Mouse (Mus musculus) spleen, postnatal 36 days (tissue): ENCODE data around the gene Prkag2.

Experiments
- DNase-seq, 2 experiments: peaks; one replicate each; pipeline ENCODE4 v3.0.0; 2022; ENCODE audit warnings: low spot score in 2 of 2, mixed read lengths in 1 of 2

The Prkag2 gene

DNA sequence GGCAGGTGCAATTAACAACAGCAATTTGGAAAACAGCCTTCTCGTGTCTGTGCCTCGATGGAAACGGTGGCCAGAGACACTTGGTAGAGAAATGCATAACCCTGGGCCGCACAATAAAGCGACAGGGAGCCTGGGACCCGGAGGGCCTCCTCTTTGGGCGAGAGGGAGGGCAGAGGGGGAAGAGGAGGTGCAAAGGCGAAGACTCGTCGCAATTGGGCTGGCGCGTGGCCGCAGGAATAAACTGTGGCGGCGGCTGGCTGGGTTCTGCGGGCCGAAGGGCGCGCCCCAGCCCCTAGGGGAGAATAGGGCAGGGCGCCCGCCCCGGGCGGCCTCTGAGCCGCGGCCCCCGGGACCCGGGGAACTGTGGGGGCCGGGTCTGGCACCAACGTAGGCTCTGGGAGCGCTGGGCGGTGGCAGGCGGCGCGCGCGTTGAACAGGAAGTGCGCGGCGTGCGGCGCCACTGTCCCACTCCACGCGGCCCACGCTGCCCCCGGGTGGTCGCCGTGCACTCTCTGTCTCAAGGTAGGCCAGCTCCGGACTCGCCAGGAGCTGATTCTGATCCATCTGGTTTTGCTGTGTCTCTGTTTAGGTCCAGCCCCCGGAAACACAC lies at the start of gene Prkag2:
TSS of gene Prkag2 (minus strand) at position 127 of the 610 bp plus-strand sequence.
- DNase-seq: peak; percentile 66 to 74

DNA sequence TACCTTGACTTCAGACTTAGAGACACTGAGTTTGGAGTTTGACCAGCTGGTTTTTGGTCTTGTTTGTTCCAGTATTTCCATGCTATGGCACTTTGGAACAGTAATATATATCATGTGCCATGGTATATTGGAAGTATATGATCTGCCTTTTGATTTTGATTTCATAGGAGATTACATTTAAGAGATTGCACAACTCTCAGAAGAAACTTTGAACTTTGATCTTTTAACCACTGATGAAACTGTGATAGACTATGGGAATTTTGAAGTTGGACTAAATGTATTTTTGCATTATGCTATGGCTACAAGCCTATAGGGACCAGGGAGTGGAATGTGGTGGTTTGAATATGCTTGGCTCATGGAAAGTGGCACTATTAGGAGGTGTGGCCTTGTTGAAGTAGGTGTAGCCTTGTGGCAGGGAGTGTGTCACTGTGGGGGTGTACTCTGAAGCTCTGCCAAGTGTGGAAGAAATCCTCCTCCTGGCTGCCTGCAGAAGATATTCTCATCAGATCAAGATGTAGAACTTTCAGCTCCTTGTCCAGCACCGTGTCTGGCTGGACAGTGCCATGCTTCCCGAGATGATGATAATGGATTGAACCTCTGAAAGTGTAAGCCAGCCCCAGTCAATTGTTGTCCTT lies 49.0 kb upstream of the Prkag2 start:
- DNase-seq: no peak

DNA sequence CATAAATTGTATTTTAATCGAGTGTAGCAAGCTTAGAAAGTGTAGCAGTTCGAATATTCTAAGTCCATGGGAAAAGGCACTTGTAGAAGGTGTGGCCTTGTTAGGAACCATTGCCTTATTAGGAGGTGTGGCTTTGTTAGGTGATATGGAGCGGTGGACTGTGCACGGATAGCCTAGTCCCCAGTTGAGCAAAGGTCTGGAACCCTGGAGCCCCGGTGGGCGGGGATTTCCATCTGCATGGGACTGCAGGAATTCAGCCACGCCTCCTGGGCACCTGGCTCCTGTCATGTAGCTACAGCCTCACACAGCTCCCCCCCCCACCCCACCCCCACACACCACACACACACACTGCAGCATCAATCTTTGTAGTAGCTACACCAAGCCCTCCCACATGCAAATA lies 46.3 kb upstream of the Prkag2 start:
- no peak for DNase-seq

DNA sequence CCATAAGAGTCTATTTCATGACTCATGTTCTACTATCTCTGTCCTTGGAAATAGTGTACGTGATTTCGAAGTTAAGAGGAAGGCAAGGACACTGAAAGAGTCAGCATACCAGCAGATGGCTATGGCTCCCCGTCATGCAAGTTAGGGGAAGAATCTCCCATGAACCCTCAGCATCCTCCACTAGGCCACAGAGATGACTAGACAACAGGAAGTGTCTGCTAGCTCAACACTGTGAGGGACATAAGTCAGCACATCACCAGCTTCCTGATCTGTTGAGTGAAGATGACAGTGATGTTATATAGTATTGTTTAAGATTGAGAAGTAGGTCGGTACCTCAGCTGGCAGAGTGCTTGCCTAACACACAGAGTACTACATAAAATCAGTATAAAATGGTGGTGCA lies 27.4 kb upstream of the Prkag2 start:
- no peak for DNase-seq

DNA sequence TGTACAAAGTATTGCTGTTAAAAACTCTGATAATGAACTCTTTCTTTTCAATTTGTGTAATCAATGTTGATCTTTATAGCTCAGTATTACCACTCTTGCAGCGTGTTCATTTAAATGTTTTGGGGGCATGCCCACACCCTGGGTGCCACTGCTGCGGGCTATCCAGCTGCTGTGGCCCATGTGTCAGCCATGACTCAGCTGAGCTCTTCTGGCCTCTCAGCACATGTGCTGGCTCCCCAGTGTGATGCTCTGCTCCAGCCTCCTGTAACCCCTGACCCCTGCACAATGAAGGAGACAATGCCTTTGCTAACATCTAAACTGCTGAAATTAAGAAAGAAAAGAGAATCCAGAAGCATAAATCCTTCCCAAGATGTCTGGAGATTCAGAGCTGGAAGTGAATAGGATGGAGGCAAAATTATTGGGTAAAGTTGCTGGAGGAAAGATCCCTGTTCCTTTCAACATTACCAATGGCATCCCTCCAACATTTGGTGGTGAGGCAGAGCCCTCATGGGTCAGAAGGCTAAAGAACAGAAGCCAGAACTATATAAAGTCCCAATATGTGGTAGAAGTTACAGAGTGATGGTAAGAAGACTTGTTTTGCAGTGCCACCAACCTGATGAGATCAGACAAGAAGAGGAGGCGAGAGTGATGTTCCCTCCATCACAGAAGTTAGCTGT lies 25.6 kb upstream of the Prkag2 start:
- DNase-seq: no peak

DNA sequence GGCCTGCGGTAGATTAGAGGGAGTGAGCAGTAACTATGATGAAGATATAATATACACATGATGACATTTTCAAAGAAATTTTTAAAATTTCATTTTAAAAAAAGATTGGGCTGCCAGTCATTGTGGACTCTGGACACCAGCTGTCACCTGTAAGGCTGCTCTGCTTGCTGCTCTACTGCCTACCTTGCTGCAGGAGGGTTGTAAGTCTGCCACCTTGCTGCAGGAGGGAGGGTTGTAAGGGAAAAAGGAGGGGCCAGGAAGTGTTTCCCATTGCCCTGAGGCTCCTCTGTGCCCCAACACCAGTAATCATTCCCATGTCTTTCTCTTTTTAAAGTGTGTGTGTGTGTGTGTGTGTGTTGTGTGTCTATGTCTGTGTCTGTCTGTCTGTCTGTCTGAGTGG lies 22.1 kb upstream of the Prkag2 start:
- DNase-seq: no peak

DNA sequence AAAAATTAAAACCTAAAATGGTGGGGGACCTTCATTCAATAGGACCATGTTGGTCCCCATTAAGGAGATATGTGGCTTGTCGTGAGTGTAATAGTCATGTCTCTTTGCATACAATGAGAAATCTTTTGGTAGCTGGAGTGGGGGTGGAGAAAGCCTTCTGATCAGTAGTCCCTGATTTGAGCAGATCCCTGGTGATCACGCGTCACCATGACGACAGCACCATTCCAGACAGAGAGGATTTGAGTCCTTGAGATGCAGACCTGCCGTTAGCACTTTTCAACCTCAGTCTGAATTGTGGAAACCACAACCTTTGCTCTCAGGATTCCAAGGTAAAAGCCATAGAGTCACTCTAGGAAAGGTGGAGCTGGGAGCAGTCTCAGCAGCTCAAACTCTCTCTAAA lies 18.7 kb upstream of the Prkag2 start:
- DNase-seq: no peak

DNA sequence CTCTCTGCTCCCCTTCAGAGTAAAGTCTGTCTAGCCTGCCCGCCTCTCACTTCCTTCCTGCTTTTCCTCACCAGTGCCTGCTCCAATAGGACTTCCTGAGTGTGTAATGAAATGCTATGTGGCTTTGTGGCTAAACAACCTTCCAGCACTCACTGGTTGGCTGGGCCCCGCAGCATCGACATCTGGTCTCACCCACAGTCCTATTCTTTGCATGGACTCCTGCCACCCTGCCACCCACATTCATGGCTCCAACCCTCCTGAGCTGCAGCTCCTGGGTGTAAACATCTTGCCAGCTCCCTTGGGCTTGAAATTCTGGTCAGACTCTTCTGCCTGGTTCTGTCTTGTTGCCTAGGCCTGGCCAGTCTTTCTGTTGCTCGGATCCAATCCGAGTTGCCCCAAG lies 15.6 kb upstream of the Prkag2 start:
- DNase-seq: no peak

DNA sequence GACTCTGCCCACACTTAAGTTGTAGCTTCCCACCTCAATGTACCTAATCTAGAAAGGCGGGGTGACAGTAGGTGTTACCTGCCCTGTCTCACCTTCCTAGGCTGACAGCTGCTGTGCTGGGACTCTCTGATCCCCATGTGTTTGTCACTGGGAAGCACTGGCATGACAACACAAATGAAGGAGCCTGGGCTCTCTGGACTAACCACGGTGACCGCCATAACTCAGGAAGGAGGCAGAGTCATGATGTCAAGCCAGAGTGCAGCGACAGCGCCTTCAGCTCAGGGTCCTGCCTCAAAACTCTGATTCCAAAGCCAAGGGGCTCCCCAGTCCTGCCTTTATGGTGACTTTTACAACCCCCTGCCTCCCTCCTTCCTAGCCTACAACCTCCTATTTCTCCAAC lies 14.8 kb upstream of the Prkag2 start:
- no peak for DNase-seq

DNA sequence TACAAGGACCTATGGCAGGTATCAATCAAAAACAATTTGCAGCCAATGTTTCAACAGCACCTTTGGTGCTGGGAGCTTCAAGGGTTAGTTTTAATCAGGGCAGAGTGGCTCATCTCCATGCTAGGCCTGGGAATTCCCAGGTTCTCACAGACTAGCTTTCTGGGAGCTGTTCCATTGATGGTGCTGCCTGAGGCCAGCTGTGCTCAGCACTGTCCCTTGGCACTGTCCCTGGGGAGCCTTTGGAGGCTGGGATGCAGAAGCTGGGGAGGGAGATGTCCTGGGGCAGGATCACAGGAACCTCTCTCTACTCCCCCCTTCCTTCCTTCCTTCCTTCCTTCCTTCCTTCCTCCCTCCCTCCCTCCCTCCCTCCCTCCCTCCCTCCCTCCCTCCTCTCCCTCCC lies 13.7 kb upstream of the Prkag2 start:
- DNase-seq: no peak

DNA sequence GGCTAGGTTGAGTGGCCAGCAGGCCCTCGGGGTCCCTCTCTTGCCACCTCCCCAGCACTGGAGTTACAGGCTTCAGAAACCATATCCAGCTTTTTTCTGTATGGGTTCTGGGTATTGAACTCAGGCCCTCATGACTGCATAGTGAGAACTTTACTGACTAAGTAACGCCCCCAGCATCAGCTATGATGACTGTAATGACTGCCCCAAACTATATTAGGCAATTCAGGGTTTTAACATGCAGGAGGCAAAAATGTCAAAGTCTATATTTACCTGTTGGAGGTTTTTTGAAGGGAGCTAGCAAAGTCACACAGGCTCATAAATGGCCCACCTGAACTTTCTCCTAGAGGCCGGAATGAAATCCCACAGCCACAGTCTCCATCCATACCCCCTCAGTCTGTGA lies 9.9 kb upstream of the Prkag2 start:
- DNase-seq: no peak

DNA sequence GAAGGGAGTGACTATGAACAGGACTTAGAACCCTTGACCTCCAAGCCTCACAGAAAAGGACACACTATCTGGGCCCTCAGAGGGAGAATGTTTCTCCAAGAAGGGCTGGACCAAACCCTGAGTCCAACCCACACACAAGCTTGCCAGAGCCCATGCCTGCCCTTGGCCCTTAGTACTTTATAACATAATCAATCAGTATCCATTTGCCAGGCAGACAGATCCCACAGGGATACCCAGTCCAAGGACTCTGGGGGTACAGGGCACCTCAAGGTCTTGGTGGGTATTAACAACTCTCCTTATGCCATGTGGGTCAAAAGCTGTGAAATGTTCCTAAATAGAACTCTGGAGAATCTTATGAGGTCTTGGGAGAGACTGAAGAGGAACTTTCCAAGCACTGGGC lies 5.3 kb upstream of the Prkag2 start:
- DNase-seq: no peak

DNA sequence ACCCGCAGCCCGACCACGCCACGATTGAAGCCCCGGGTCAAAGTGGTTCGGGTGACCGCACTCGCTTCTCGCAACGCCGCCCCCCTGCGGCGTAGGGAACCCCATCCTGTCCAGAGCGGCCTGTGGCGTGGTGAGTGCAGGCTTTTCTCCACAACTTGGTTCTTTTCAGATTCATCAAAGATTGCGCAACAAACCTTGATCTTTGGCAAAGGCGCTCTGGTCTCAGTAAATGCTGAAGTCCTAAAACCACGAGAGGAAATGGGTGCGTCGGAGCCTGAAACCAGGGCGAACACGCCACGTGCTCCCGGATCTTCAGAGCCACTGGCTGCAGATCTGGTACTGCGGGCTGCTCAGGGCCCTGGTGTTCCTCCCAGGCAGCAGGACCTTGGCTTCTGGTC lies 683 bp upstream of the Prkag2 start:
- DNase-seq: peak; percentile 63

DNA sequence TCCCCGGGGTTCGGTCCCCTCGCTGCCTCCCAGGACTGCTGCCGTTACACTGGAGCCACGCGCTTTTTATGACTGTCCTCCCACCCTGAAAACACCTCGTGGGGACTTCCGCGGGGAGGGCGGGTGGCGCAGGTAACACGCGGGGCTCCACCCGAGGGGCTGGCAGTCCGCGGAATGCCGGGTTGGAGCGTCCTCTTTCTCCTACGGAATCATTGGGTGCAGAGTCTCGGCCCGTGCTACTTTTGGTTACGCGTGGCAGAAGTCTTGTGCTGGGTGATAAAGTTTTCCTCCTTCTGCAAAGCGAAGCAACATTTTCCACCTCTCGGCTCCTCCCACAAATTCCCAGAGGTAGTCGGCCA lies 306 bp downstream of the Prkag2 start:
- no peak for DNase-seq

DNA sequence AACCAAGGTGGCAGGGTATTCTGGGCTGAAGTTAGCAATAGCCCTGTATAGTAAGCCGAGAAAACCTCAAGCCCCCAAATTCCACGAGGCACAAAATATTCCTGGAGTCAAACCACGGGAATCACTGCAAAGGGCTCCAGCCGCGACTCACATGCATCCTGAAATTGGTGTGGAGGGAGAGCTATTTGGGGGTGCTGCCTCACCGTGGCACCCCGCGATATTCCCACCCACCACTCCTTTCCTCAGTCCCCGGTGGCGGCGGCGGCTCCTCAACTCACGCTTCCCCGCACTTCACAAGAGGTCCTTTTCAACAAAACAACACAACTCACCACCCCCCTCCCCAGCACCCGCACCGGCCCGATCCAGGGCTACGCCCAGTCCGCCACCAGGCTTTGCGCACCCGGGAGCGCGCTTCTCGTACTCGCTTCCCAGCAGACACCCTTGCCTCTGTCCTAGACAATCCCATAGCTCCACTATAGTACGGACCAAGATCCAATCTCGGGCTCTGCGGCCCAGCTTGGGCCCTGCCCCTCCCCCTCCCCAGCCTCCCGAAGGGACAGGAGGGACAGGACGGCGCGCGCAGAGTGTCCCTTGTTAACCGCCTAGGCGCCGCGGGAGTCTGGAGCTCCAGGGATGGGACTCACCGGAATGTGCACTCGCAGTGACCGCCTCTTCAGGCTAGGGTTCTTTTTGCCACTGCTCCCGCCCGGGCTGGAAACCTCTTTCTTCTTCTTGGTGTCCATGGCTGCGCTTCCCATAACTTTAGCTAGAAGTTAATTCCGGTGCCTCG lies 880 bp downstream of the Prkag2 start:
- DNase-seq: no peak

DNA sequence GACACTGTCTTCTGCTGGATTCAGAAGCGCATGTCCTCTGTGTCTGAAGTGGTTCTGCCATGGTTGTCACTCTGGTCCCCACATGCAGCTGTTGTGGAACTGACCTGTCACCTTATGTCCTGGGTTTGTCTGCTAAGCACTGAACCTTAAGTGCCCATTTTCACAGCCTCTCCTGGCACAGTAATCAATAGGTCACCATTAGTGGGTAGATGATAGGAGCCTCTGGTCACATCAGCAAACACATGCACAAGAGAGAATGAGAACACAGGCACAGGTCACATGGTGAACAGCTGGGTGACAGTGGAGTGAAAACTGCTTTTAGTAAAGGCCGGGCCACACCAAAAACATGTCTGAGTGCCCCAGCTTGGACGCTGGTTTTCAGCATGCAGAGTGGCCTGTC lies 2.6 kb downstream of the Prkag2 start:
- DNase-seq: no peak

DNA sequence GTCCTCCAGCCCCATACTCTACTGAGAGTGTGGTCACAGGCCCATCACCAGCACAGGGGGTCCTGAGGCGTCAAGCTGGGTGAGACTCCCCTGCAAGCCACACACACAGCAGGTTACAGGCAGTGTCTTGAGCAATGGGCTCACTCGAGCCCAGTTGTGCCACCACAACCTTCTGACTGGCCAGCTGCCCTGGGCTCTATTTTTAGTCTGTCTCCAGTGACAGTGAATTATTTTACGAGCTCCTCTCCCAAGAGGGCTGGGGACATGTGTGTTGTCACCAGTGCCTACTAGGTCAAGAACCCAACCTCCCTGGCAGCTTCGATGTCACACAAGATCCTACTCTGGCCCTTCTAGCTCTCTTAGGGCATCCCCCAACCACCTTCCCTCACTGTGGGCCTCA lies 4.0 kb downstream of the Prkag2 start:
- DNase-seq: no peak

DNA sequence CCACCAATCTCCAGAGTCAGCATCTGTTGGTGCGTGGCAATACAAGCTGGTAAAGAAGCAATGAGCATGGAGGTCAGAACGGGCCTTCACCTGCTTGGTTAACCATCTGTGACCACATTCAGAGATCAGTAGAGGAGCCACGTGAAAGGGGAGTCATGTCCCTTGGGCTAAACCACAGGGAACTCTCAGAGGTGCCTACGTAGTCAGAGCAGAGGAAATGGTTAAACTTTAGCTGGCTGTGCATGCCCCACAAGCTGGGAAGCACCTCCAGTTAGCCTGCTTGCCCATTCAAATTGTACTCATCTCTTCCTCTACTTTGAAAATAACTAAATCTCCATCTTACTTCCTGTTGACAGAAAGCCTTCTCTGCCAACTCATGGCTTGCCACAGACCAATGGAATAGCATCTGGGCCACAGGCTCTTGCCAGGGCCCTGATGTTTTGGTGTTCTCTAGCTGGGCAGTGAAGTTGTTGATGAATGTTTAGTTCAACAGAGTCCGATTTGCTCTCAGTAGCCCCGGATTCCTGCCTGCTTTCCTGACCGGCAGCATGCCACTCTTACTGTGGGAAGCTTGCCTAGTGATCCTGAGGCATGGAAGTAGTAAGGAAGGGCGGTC lies 7.7 kb downstream of the Prkag2 start:
- DNase-seq: no peak

DNA sequence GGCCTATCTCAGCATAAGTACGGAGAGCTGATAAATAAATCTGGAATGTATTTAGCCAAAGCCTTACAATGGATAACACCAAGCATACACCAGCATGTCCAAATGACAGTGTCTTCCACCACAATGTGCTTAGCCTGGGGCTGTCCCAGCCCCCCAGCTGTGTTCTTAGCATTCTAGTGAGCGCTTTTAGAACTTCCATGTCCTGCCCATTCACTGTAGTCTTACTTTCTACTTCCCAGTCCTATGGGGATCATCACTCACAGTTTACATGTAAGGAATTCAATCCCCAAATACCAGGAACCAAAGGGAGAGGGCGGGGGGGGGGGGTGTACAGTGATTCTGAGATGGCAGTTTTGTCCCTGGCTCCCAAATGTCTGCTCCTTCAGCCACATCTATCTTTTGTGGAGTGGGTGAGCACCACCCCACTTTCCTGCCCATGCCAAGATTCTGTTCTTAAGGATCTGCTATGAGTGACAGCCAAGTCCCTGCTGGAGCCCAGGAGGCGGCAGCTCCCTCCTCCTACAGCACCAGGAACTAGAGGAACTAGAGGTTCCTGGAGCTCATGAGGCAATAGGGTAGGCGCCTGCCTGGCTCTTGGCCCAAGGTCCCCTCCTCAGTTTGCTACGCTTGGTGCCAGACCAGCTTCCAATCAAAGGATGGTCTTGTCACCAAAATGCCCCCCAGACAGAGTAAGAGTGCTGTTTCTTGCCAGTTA lies 11.0 kb downstream of the Prkag2 start:
- no peak for DNase-seq

DNA sequence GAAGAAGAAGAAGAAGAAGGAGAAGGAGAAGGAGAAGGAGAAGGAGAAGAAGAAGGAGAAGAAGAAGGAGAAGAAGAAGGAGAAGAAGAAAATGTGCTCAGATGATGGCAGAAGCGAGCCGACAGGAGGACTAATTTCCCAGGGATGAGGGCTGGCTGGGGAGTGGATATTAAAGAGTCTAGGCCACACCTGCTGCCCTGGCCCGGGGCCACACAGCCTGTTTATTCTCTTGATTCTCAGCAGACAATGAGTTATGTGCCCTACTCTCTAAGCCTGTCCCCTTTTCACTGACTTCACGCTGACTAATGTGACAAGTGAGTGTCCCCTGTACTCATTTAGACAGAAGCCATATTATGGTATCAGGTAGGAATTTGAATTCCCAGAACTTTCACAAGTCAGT lies 11.8 kb downstream of the Prkag2 start:
- no peak for DNase-seq

DNA sequence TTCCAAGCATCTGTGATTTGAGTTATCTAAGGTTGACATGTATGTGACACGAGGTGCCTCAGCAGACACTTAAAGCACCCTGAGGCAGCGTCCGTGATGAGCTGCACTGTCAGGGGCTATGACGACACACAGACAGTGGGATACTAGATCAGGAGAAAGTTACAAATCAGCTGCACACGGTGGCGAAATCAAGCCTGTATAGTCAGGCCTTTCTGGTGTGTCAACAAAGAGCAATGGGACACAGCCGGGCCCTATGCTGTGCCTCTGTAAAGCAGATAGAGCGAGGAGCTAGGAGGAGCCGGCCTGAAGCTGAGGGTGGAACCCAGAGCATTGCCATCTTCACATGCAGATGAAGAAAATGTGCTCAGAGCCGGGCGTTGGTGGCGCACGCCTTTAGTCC lies 12.3 kb downstream of the Prkag2 start:
- no peak for DNase-seq

DNA sequence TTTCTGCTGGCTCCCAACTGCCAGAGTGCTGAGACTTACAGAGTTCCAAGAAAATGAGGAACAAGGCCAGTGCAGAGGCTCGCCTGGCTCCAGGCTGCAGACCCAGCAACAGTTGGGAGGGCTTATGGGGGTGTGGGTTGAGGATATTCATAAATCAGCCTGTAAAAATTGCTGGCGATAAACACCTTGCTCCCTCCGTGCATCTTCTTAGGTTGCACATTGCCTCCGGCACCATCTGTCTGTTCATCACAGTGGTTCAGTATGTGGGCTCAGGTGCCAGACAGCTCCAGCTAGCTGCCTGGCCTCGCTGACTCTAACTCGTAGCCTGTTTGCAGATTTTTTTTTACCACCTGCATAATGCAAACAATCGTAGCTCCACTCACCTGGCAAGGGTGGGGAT lies 13.4 kb downstream of the Prkag2 start:
- DNase-seq: no peak
